Mouse (Mus musculus) limb, embryonic 11.5 days (tissue): ENCODE measurements around the gene Prss27. TPM values are rescaled to one million over a fixed set of nuclear protein-coding genes. Genes with fewer than 3 reads are reported as not detected.
"Not testable (repeated sequence)": the region's sequence is repeated elsewhere in the genome, so short reads cannot be mapped to it uniquely, and the experiment has no call there.

Experiments
- ATAC-seq: fragments of 200-750 bp; cut with Nextera tagmentation; 2 replicates; pipeline ENCODE4 v1.8.0; 2017; ENCODE audit warnings: low read depth; ENCODE audit not compliant: insufficient number of reproducible peaks, low FRiP score, low TSS enrichment
- DNase-seq: peaks from one replicate; pipeline ENCODE4 v3.0.0-alpha.2; 2015; ENCODE audit warnings: low spot score
- H3K27ac ChIP-seq: fragments of 300-500 bp; sonication (generic); replicated peaks from 2 replicates; pipeline ENCODE4 v1.5.1; 2014; ENCODE audit warnings: low read depth, mild to moderate bottlenecking, low read length
- H3K27me3 ChIP-seq: fragments of 300-500 bp; sonication (generic); 2 replicates; pipeline ENCODE4 v1.6.1; 2014; ENCODE audit warnings: mild to moderate bottlenecking, low read length, mixed read lengths; ENCODE audit not compliant: control insufficient read depth, insufficient read depth
- H3K36me3 ChIP-seq: fragments of 300-500 bp; sonication (generic); 2 replicates; pipeline ENCODE4 v1.6.1; 2014; ENCODE audit warnings: mild to moderate bottlenecking, low read length, moderate library complexity, mixed read lengths; ENCODE audit not compliant: control insufficient read depth, insufficient read depth
- H3K4me1 ChIP-seq: fragments of 300-500 bp; sonication (generic); 2 replicates; pipeline ENCODE4 v1.6.1; 2014; ENCODE audit warnings: low read length, mixed read lengths; ENCODE audit not compliant: control insufficient read depth, insufficient read depth
- H3K4me2 ChIP-seq: fragments of 300-500 bp; sonication (generic); 2 replicates; pipeline ENCODE4 v1.6.1; 2014; ENCODE audit warnings: low read depth, mild to moderate bottlenecking, moderate library complexity; ENCODE audit not compliant: severe bottlenecking
- H3K4me3 ChIP-seq: fragments of 300-500 bp; sonication (generic); 2 replicates; pipeline ENCODE4 v1.5.1; 2014; ENCODE audit warnings: low read depth, low read length
- H3K9ac ChIP-seq: fragments of 300-500 bp; sonication (generic); 2 replicates; pipeline ENCODE4 v1.6.1; 2014; ENCODE audit warnings: mild to moderate bottlenecking, low read length
- H3K9me3 ChIP-seq: fragments of 300-500 bp; sonication (generic); 2 replicates; pipeline ENCODE4 v1.6.1; 2016; ENCODE audit warnings: low read length; ENCODE audit not compliant: control insufficient read depth
- WGBS: fragments of 180-500 bp; shearing (Covaris S2); extraction: QIAGEN DNeasy Blood & Tissue Kit; methylation state at CpG from one replicate; pipeline ENCODE4 v1.1.7; 2014; 5-methylcytosine and 5-hydroxymethylcytosine counted together
- microRNA-seq: library from miRNA; unstranded; fragments of <30 nt; microRNA quantifications from one replicate; pipeline ENCODE4, GENCODE M21; 2016
- polyA plus RNA-seq: library from polyadenylated mRNA; unstranded; fragments of >200 nt; fragmentation: Nextera tagmentation; extraction: Ambion mirVana; gene quantifications from 2 replicates; pipeline ENCODE4 v1.2.1, GENCODE M21; 2014

Gene Prss27
- polyA plus RNA-seq, 1 experiment from 2014 or later, result 0.27 TPM

GRCm38 (mm10) chr17:24069531-24069930 is 31.6 kb downstream of the Prss27 start:
- 92% methylated on average over 3 of the region's 3 CpGs for WGBS
- ATAC-seq, result no peak
- H3K36me3 ChIP-seq, result 0 out of 2 replicates have a peak, but pooled peaks cover 2% of the 10 kb centered on the region

GRCm38 (mm10) chr17:24072919-24073696 is 35.2 kb downstream of the Prss27 start, which contains the start of gene Kctd5:
Kctd5 (minus strand) TSS chr17:24073485.
- H3K9ac ChIP-seq, result peak within 1 kb of the TSS; percentile 85
- H3K36me3 ChIP-seq, result no peaks in the 10 kb centered on the region
- H3K4me3 ChIP-seq, result peak within 1 kb of the TSS; percentile 82
- ATAC-seq, result peak; percentile 96
- WGBS, result under 1% methylated on average over 53 of the region's 62 CpGs
- peaks cover 6% of the 10 kb centered on the region for H3K4me1 ChIP-seq
- H3K4me2 ChIP-seq, result peak within 1 kb of the TSS; percentile 68
- H3K27ac ChIP-seq, result no peak within 1 kb of the TSS
- peak; percentile 98 for DNase-seq
- H3K9me3 ChIP-seq, result no peaks in the 10 kb centered on the region
- no peaks in the 10 kb centered on the region for H3K27me3 ChIP-seq

More at GRCm38 (mm10) chr17:24069531-24069930, 31.6 kb downstream of the Prss27 start:
- Histone ChIP-seq H3K4me3 (no peak overlapping the region), H3K27me3 (no peaks in the 10 kb centered on the region), H3K9me3 (no peaks in the 10 kb centered on the region; the same call in 1 of the 2 replicates), H3K9ac (no peak overlapping the region), H3K4me2 (no peak overlapping the region), H3K27ac (no peak overlapping the region), H3K4me1 (peaks cover 6% of the 10 kb centered on the region)
- no peak for DNase-seq

- Histone ChIP-seq H3K4me3 (no peak overlapping the region), H3K4me1 (peaks cover 2% of the 10 kb centered on the region), H3K27me3 (no peaks in the 10 kb centered on the region), H3K9me3 (no peaks in the 10 kb centered on the region), H3K36me3 (no peaks in the 10 kb centered on the region; the same call in 1 of the 2 replicates), H3K27ac (no peak overlapping the region), H3K4me2 (no peak overlapping the region), H3K9ac (no peak overlapping the region)
- WGBS, result 82% methylated on average over 2 of the region's 2 CpGs
- ATAC-seq (no peak), DNase-seq (no peak)
Observed at GRCm38 (mm10) chr17:24077101-24077500, 39.2 kb downstream of the Prss27 start.

GRCm38 (mm10) chr17:24084593-24084992 is 46.6 kb downstream of the Prss27 start:
- H3K4me3 ChIP-seq, result no peak overlapping the region
- peaks cover 3% of the 10 kb centered on the region; the same call in 1 of the 2 replicates for H3K36me3 ChIP-seq
- H3K27me3 ChIP-seq, result no peaks in the 10 kb centered on the region
- no peak overlapping the region for H3K27ac ChIP-seq
- no peak for ATAC-seq
- no peaks in the 10 kb centered on the region for H3K4me1 ChIP-seq
- H3K4me2 ChIP-seq, result no peak overlapping the region
- H3K9me3 ChIP-seq, result no peaks in the 10 kb centered on the region
- no peak for DNase-seq
- WGBS, result 70% methylated on average over 1 of the region's 1 CpGs
- H3K9ac ChIP-seq, result no peak overlapping the region

- DNase-seq, H3K4me2 ChIP-seq, H3K9ac ChIP-seq, H3K27ac ChIP-seq, H3K36me3 ChIP-seq, H3K9me3 ChIP-seq, H3K4me3 ChIP-seq, H3K27me3 ChIP-seq, H3K4me1 ChIP-seq, ATAC-seq: not testable (repeated sequence)
- WGBS, result 82% methylated on average over 4 of the region's 4 CpGs
Observed at GRCm38 (mm10) chr17:24086399-24086798, 48.5 kb downstream of the Prss27 start.

- H3K4me3 ChIP-seq, result no peak overlapping the region
- peaks cover 7% of the 10 kb centered on the region; the same call in 1 of the 2 replicates for H3K36me3 ChIP-seq
- no peak overlapping the region for H3K9ac ChIP-seq
- ATAC-seq (no peak), DNase-seq (no peak)
- no peaks in the 10 kb centered on the region for H3K4me1 ChIP-seq
- H3K9me3 ChIP-seq, result no peaks in the 10 kb centered on the region
- no peaks in the 10 kb centered on the region for H3K27me3 ChIP-seq
- WGBS, result 100% methylated on average over 1 of the region's 1 CpGs
- no peak overlapping the region for H3K27ac ChIP-seq
- H3K4me2 ChIP-seq, result no peak overlapping the region
Observed at GRCm38 (mm10) chr17:24090575-24090974, 52.6 kb downstream of the Prss27 start.

Small RNA genes within 50 kb of the gene (microRNA-seq; reads per million reads assigned to microRNA genes)
- not detected for gene Gm27700

Other genes with a start within 250 kb of the Prss27 start
- gene Srrm2, start 247.6 kb upstream of the Prss27 start, polyA plus RNA-seq, result 508 and 532 TPM in 2 replicates
- 1,135 and 1,167 TPM in 2 replicates for gene Elob, start 209.0 kb upstream of the Prss27 start, polyA plus RNA-seq
- not detected in 2 replicates for gene Prss33, start 202.1 kb upstream of the Prss27 start, polyA plus RNA-seq
- gene Prss32, start 194.3 kb upstream of the Prss27 start, polyA plus RNA-seq, result not detected in 2 replicates
- 2.5 and 2.6 TPM in 2 replicates for gene Prss41, start 194.0 kb upstream of the Prss27 start, polyA plus RNA-seq
- gene Prss21, start 170.1 kb upstream of the Prss27 start, polyA plus RNA-seq, result not detected in 2 replicates
- gene Dcpp1, start 157.3 kb upstream of the Prss27 start, polyA plus RNA-seq, result not detected in 2 replicates
- not detected in 2 replicates for gene Dcpp2, start 157.3 kb upstream of the Prss27 start, polyA plus RNA-seq
- not detected in 2 replicates for gene Dcpp3, start 120.7 kb upstream of the Prss27 start, polyA plus RNA-seq
- gene Sbp, start 96.5 kb upstream of the Prss27 start, polyA plus RNA-seq, result not detected in 2 replicates
- not detected in 2 replicates for gene Sbpl, start 82.9 kb upstream of the Prss27 start, polyA plus RNA-seq
- not detected in 2 replicates for gene Prss30, start 57.6 kb upstream of the Prss27 start, polyA plus RNA-seq
- gene Prss22, start 40.0 kb upstream of the Prss27 start, polyA plus RNA-seq, result 0.99 and 1.4 TPM in 2 replicates
- 89.6 and 91.3 TPM in 2 replicates for gene Kctd5, start 35.3 kb downstream of the Prss27 start, polyA plus RNA-seq
- gene Pdpk1, start 112.8 kb downstream of the Prss27 start, polyA plus RNA-seq, result 35.5 and 36.5 TPM in 2 replicates
- 32.6 and 37.8 TPM in 2 replicates for gene Amdhd2, start 125.6 kb downstream of the Prss27 start, polyA plus RNA-seq
- 391 and 434 TPM in 2 replicates for gene Atp6v0c, start 131.6 kb downstream of the Prss27 start, polyA plus RNA-seq
- 5.0 and 5.2 TPM in 2 replicates for gene Tbc1d24, start 167.4 kb downstream of the Prss27 start, polyA plus RNA-seq
- 9.2 and 9.5 TPM in 2 replicates for gene Ntn3, start 171.4 kb downstream of the Prss27 start, polyA plus RNA-seq
- gene Tedc2, start 182.7 kb downstream of the Prss27 start, polyA plus RNA-seq, result 21.9 and 23.4 TPM in 2 replicates
- 103 and 108 TPM in 2 replicates for gene Ccnf, start 213.3 kb downstream of the Prss27 start, polyA plus RNA-seq